Mouse (Mus musculus): Measurements from ENCODE around the gene Ntpcr.

Ntpcr gene

DNA sequence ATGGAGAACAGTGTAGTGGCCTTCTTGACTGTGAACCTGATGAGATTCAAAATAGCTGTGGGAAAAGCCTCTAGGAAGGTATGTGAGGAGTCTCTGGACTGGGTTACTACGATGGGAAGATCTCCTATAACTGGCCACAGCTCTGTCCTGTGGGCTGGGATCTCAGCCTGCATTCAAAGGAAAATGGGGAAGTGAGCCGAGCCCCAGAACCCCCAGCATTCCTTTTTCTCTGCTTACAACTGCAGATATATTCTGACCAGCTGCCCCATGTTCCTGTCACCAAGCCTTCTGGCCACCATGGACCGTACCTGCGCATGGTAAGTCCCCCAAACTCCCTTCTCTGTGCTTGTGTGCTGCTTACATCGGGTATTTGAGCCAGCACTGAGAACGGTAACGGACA lies at the start of gene Ntpcr:
Gene Ntpcr (plus strand): TSS at position 218 of the 400 bp plus-strand sequence.
- ATAC-seq (ENCODE audit: low TSS enrichment), result no peak

DNA sequence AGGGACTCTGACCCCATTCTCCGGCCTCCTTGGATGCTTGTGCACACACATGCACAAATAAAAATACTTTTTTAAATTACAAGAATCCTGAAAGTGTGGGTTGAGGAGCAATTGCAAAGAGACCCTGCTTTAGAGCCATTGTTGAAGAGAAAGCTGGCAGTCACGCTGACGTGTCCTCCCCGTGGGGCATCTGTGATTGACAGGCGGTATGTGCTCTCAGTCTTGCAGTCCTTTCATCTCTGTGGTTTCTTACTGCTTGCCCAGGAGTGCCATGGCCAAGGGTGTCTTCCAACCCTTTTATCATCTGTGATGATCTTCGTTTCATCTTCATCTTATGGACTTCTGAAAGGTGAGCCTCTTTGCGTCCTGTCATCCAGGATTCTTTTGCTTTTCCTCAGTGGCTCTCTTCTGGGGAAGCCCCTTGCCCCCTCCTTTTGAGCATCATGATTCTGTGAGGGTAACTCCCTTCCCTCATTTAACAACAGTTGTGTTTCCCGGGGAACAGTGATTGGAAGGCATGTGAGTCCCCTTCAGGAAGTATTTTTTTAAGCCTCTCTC lies 48.8 kb upstream of the Ntpcr start:
- no peak for ATAC-seq (ENCODE audit: low TSS enrichment)

DNA sequence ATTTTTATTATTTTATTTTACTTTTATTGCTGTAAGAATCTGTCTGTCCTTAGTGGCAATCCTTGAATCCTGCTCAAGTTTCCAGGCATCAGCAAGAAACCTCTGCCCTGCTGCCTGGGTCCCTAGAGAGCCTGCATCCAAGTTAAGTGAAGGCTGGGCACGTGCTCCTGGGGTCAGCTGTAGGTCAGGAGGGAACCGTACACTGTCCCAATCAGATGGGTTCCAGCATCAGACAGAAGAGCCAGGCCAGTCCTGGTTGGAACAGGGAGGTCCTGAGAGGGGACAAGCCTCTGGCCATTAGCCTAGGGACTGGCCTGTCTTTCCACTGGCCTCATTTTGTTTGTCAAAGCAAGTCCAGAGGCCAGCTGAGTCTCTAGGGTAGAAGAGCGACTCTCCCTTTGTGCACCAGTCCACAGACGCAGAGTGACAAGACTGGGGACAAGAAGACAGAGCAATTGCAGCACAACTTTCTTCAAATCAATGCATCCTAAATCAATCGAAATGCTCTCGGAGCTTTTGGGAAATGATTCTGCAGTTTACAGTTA lies 44.5 kb upstream of the Ntpcr start:
- no peak for ATAC-seq (ENCODE audit: low TSS enrichment)

DNA sequence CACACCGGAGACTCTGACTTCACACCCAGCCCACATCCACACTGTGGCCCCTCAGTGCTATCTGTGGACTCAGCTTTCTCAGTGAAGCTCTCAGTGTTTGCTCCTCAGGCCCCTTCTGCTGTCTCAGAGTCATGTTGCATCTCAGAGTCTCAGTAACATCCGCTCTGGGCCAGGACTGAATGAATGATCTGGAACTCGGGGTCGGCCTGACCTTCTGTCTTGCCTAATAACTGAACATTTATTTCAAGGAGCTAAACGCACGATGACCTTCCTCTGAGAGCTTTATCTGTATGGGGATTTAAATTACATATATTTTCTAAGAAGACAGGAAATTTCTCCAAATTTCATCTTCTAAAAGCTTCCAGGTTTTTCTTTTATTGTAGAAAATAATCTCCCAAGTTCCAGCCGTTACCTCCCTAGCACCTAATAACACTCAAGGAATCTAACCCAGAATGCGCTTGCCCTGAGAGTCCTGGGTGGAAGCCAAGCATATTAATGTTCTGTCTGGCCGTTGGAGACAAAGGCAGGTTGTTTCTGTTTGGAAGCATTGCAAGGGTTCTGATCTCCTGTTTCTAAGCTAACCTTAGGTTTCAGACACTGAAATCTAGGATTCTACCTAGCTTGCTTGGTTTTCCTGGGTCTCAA lies 43.4 kb upstream of the Ntpcr start:
- no peak for ATAC-seq (ENCODE audit: low TSS enrichment)

DNA sequence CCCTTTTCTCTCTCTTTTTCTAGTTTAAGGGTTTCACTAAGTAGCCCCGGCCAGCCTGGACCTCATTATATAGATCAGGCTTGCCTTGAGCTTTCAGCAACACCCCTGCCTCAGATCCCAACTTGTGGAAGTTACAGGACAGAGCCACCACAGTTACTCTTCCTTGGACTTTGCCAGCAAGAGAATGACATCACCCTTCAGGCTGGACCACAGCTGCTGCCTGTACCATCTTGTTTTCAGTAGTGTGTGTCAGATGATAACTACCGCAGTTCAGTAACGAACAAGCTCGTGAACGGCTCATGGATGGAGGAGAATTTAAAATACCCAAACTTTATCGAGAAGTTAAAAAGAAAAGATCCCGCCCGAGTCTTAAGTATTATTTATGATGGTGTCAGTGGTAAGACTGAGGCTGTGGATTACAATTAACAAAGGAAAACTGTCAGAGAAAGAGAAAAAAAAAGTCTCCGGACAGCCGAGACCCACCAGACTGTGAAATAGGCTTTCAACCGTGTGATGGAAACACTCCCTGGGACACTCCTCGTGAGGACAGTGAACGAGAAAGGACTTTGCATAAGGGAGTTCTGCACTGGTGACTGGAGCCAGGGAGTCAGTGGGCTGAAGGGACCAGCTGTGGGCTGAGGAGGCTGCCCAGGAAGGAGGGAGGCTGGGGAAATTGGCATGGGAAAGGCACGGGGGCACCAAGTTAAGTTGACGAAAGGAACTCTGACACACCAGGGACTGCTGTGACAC lies 39.4 kb upstream of the Ntpcr start:
- no peak for ATAC-seq (ENCODE audit: low TSS enrichment)

DNA sequence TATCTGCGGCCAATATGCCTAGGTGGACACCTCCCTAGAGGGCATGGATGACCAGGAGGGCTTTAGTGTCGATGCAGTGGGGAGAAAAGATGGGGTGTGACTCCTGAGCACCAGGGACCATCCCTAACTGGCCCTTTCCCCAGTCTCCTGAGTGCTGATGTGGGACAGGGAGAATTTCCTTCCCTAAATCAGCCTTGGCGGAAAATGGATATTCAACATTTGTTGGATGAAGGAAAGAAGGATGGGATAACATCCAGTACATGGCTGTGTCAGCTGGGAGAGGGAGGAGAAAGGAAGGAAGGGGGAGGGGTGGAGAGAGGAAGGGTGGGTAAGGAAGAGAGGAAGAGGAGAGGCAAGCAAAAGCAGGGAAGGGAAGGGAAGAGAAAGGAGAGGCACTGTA lies 38.8 kb upstream of the Ntpcr start:
- ATAC-seq (ENCODE audit: low TSS enrichment), result no peak

DNA sequence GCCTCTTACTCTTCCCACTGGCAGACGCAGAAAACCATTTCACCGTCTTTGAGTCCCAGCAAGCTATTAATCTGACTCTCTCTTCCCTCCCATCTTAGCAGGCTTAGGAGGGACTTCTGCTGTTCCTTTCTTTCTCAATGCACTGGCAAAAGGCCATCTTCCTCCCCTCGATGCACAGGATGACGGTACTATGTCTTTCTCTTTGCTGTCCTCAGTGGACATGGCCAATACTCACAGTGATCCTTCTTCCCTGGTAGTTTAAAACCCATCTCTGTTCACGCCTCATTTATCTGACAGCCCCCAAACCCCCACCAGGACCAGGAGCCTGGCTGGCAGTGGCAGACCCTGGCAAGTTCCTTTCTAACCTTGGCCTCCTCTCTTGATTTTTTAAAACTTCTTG lies 37.3 kb upstream of the Ntpcr start:
- ATAC-seq (ENCODE audit: low TSS enrichment), result no peak

DNA sequence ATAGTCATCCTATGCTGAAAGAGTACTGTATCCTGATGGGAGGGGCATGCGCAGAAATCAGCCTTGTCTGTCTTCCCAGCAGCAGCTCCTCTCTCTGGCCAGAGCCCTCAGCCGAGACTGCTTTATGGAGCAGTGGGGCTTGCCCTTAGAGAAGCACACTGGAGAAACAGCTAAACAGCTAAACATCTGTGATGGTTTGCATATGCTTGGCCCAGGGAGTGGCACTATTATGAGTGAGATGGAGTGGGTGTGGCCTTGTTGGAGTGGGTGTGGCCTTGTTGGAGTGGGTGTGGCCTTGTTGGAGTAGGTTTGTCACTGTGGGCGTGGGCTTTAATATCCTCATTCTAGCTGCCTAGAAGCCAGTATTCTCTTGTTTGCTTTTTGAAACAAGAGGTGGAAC lies 36.6 kb upstream of the Ntpcr start:
- no peak for ATAC-seq (ENCODE audit: low TSS enrichment)

DNA sequence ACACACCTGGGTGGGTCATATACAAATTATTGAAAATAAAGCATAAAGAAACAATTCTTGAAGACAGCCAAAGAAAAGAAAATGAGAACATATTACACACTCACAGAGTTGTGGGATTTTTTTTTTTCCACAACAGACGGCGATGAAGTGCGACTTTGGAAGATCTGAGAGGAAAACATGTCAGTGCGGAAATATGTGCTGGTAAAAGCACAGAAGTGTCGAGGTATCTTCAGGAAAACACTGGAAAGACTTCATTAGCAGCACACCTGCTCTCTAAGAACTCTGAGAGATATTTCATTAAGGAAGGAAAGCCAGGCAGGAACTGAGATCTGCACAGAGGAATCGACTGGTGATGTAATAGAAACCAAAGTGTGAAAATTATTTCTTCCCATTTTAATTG lies 33.8 kb upstream of the Ntpcr start:
- no peak for ATAC-seq (ENCODE audit: low TSS enrichment)

DNA sequence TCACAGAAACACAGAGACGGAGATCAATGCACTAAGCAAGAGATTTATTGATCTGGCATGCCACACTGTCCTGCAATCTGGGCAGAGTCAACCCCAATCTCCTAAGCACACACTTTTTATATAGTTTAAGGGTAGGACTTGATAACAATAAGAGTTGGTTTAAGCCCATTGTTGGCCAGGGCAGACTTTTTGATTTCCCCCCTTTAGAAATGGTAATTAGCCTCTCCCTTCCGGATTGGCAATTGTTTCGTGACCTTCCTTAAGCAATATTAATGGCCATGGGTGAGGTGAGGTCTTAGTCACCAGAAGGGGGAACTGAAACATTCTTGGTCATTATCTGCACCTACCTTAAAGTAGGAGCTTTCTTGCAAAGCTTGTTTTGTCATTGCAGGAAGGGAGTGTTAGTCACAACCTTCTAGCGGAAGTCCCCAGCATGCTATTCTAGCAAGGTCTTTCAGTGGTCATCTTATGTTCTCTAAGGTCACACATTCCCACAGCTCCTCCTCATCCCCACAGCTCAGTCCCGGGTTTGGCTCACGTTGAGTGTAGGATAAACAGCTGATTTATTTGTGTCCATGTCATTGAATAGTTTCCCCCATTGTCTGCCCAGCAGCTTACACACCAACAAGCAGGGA lies 30.3 kb upstream of the Ntpcr start:
- no peak for ATAC-seq (ENCODE audit: low TSS enrichment)

DNA sequence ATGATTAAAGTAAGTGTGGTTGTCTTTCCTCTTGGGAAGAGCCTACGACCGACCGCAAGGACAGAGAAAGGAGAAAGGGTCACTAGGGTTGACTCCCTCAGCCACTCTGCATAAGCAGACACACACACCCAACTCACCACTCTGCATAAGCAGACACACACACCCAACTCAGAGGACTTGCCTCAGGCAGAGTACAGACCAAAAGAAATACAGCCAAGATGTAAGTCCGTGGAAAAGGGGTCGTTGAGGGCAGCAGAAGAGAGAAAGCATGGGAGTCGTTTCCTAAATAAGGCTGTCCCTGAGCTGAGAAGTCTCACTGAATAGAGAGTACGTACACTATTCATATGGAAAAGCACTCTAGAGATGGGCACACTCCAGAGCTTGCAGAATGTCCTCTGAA lies 29.4 kb upstream of the Ntpcr start:
- no peak for ATAC-seq (ENCODE audit: low TSS enrichment)

DNA sequence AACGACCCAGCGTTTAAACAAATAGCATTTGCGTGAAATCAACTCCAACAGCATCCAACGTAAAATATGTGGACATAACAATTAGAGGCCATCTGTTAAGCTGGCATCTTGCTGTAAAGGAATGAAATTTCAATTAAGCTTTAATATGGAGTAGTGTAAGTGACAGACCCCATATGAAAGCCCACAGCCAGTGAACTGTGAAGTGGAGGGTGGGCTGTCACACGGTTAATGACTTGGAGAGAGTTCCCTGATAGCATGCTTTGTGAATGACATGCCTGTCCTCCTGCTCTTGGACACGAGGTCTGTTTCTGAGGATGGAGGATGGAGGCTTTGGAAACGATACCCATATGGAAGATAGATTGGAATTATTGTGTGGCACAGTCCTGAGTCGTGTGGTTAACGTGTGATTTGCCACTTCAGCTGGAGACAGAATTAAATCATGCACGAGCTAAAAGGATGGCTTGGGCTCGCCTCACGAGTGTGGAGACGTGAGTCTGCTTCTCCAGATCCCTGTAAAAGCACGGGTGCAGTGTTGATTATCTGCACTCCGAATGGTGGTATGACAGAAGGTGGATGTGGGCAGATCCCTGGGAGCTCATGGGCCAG lies 26.8 kb upstream of the Ntpcr start:
- no peak for ATAC-seq (ENCODE audit: low TSS enrichment)

DNA sequence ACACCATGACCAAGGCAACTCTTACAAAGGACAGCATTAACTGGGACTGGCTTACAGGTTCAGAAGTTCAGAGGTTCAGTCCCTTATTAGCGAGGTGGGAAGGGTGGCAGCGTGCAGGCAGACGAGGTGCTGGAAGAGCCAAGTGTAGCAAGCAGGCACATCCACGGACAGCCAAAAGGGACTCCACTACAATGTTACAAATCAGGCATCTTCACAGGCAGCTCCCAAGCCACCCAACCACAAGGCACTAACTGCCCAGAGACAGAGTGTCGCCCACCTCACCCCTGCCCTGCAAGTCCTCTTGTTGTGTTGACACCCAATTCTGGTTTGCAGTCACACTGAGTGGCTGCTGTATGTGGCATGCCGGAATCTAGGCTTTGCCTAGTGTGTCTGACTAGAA lies 25.3 kb upstream of the Ntpcr start:
- ATAC-seq (ENCODE audit: low TSS enrichment), result no peak

DNA sequence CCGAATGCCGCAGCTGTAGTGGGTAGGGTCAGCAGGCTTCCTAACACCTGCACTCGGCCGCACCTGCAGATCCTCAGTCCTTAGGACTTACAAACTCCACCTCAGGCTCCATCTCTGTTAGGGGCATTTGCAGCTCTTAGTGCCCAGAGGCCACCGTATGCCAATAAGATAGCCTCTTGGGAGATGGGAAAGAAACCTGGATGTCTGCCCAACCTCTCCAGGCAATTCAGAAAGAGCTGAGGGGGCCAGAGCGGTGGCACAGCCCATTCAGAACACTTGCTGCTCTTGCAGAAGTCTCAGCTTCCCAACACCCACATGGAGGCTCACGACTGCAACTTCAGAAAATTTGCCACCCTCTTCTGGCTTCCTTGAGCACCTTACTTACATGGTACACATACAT lies 23.9 kb upstream of the Ntpcr start:
- no peak for ATAC-seq (ENCODE audit: low TSS enrichment)

DNA sequence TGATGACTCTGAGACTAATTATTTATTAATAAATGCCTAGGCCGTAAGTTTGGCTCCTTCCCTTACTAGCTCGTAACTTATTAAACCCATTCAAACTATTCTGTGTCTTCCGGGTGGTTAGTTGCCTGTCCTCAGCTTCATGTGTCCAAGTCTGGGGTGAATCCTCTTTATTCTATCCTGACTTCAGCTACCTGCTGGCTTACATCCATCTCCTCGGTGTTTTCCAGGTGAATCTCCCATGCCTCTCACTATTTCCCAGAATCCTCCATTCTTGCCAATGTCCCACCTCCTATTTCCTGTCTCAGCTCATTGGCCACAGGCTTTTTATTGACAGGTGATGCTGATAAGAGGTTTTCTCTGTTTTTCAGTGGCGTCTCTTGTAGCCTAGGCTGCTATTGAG lies 20.6 kb upstream of the Ntpcr start:
- ATAC-seq (ENCODE audit: low TSS enrichment), result no peak

DNA sequence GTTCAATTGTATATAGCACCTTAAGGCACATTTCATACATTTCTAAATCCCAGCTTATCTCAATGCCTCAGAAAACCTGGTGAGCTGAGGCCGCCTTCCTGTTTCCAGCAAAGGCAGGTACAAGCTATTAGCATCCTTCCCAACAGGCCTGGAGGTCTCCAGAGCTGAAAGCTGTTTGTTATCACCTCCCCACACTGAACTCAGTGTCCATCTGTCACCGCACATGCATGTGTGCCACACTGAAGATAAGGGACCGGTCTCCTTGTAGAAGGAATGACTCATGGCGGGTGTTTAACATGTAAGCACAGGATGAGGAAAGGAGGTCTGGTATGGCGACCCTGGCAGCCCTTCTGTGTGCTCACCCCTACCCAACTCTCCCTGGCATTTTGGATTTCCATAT lies 18.2 kb upstream of the Ntpcr start:
- ATAC-seq (ENCODE audit: low TSS enrichment), result no peak

DNA sequence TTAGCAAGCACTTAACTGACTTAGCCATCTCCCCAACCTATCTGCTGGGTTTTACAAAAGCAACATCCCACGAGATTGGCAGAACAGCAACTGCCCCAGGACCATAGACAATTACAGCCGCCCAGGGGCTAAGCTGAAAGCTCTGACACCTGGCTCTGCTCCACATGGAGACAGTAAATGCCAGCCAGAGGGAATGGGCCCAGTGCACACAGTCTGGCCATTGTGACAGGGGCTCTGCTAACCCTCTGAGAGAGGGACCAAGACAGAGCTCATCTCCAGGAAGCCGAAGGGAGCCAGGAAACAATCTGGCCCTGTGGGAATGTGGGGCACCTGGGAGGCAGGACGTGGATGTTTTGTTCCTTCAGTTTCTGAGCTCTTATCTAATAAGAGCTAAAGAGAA lies 13.6 kb upstream of the Ntpcr start:
- no peak for ATAC-seq (ENCODE audit: low TSS enrichment)

DNA sequence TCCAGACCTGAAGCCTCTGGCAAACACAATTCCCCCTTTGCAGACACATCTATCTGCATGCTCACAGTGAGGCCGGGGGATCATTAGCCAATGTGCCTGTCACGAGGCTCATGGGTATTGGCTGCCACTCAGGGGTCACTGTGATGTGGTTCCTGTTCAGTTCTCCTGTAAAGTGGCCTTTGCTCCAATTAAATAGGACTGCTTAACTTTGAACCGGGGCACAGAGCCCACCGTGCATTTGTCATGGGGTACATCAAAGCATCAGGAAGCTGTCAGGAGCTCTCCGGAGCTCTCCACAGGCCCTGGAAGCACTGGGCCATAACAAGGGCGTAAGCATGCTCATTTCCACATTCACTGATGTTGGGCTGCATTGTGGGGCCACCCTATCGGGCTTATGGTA lies 13.2 kb upstream of the Ntpcr start:
- no peak for ATAC-seq (ENCODE audit: low TSS enrichment)

DNA sequence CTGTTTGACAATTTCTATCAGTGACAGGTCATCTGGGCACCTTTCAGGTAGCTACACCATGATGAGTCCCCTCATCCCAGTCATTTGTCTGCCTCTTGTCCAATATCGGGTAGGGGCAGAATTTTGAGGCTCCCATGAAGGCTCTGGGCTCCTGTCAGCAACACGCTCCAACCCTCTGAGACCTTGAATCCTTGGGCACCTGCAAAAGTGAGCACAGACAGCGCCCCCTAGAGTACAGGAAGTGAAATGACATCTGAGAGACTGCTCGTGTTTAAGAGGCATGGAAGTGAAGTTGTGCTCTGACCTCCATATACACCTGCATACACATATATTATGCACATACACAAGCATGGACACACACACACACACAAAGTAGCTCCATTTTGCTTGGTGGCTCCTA lies 10.8 kb upstream of the Ntpcr start:
- no peak; the same call in 1 of the 2 replicates for ATAC-seq (ENCODE audit: low TSS enrichment)

DNA sequence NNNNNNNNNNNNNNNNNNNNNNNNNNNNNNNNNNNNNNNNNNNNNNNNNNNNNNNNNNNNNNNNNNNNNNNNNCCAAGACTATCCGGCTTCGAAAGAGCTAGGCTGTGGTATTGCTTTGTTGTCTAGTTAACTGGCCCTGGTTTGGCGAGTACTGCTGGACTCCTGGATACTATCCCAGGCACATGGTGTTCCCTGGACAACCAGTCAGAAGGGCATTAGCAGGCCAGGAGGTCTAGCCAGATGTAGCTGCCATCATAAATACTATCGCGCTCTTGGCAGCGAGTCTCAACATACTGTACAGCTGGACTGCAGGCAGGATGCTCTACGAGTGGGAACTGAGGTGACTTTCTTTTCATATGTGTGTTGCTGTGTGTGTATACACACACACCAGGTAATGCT lies 7.1 kb upstream of the Ntpcr start:
- ATAC-seq (ENCODE audit: low TSS enrichment), result no peak

DNA sequence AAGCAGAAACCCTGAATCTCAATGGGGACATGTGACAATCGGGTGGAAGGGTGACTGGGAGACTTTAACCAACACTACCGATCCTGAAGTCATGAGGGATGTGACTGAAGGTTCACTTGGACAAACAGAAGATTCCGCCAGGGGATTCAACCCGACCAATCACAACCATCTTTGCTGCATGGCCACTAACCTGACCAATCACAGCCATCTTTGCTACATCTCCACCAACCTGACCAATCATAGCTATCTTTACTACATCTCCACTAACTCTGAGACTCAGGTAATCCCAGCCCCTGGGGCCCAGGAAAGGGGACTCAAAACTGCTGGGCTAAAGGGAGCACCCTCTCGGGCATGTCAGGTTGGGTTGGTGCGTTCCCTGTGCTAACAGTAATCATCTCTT lies 6.3 kb upstream of the Ntpcr start:
- no peak for ATAC-seq (ENCODE audit: low TSS enrichment)
